Mouse (Mus musculus) stomach, postnatal 0 days (tissue): Measurements from ENCODE around the gene Ank2.

ENCODE experiments used
- CTCF ChIP-seq: IDR thresholded peaks from 2 replicates; pipeline ENCODE4 v1.5.1; 2016; ENCODE audit warnings: antibody characterized with exemption, low read depth, mild to moderate bottlenecking, moderate library complexity
- EP300 ChIP-seq: optimal IDR thresholded peaks from 2 replicates; pipeline ENCODE3; 2016; ENCODE audit warnings: antibody characterized with exemption

DNA sequence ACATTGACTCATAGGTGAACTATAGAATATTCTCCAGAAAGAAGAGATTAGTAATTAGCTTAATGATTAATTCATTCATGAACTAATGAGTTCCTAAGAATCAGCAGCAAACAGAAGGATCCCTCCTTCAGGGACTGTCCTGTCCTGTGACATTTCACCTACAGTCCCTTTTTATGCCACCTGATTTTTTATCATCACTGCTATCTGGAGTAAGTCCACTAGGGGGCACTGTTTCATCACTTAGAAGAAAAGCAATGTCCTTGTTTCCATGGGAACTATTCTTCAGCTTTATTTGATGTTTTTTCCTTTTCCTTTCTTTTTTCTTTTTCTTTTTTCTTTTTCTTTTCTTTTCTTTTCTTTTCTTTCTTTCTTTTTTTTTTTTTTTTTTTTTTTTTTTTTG is 176.3 kb downstream of the Ank2 start:
- TF ChIP-seq CTCF (peak; percentile 92), EP300 (no peak)
